Mouse (Mus musculus) naive thymus-derived CD4-positive, alpha-beta T cell, adult 2 months (primary cell): ENCODE data around the gene Pid1.

Source experiments
- DNase-seq: peaks from one replicate; pipeline ENCODE4 v3.0.0-alpha.2; 2011; ENCODE audit warnings: low read depth

The Pid1 gene

DNA sequence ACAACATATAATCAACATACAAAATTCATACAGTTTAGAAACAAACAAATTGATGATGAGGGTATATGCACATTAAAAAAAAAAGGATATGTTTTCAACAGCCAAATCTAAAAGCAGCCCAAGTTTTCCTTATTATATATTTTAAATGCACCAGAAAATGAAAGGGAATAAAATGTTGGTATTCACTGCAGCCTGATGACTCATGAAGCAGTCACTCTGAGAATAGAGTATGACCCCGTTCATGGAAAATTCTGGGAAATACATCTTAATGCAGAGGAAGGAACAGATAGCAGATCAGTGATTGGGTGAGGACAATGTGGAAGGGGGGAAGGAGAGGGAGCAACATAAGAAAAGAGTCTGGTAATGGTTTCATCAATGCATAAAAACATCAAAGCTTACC lies 186.3 kb downstream of the Pid1 start:
- no peak for DNase-seq

DNA sequence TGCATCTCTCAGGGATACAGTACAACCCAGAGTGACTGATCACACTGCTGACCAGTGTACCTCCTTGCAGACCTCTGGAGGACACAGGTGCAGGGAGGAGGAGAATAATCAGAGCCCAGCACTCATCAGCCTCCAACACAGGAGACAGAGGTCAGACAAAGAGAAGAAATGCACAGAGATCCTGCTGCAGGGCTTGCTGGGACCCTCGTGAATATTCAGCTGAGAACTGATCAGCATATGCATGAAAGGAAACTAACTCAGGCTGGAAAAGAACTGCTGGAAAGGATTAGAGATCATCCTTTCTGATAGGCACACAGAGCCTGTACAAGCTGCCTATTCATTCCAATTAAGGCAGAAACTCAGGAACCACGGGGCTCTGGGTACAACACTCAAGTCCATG lies 186.9 kb downstream of the Pid1 start:
- no peak for DNase-seq

DNA sequence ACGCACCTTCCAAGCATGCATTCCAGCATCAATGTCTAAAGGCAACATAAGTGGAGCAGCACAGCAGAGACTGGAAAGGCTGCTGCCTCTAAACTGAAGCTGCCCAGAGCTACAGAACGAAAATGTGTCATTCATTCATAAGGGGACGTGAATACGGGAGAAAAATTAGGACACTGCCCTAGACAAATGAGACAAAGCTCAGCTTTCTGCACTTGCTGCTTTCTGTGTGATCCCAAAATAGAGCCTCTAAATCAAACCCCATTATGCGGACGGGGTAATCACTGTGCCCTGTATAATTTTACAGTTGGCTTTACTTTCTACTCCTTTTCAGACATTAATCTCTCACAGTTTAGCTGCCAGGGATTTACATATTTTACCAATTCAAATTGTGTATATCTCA lies 191.0 kb downstream of the Pid1 start:
- no peak for DNase-seq

DNA sequence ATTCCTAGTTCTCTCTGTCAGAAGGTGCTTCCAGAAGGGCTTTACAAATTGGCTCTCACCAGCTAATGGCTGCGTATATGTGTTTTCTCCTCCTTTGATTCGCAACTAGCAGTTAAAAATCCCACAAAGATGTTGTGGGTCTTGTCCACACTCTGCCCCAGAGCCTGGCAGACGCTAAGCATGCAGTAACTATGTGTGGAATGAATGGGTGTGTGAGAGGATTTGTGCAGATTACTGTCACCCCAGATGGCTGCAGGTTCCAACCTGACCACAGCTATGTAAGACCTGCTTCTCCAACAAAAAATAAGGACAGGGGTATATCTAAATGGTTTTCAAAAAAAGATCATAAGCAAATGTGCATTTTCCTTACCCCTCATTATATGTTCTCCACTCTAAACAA lies 206.2 kb downstream of the Pid1 start:
- no peak for DNase-seq

DNA sequence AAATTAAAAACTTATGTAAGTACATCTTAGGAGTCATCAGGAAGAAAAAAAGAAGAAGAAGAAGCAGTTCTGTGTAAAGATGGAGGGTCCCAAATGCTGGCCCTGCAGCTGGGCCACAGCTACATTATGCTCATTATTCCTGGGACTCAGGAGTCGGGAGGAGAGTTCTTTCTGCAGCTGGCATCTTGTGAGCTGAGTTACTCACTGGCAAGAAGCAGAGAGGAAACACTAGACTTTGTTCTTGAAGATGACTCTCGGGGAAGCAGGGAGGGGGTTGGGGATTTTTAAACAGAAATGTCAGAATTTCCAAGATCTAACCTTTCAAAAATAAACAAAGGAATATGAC lies 208.4 kb downstream of the Pid1 start:
- DNase-seq = no peak

DNA sequence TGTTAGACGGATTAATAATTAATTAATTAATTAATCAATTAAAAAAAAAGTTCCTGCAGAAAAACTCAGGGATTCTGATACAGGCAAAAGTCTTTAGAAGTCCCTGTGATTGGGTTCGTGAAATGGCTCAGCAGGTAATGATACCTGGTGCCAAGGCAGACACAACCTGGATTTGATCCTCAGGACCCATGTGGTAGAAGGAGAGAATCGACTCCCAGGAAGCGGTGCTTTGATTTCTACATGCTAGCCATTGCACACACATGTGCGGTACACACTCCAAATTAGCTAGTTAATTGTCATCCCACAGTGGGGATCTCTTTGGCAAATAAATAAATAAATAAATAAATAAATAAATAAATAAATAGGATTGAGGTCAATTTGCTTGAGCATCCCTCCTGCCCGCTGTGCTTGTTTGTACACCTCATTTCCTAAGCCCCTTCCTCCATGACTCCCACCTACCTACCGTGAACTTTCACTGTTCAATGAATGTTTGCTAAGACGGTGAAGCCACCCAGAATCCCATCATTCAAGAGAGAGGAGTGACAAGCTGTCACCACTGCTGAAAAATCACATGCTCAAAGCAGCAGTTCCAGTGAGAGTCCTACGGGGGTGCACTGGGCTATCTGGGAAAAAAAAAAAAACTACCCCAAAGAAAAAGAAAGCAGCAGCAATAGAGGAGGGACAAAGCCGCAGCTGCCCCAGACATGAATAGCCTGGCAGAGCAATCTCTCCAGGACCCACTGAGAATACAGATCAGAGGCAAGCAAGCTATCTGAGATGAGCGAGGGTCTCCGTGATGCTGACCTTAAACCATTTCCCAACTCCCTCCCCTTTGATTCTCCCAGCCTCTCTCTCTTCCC lies 209.0 kb downstream of the Pid1 start:
- DNase-seq = no peak

DNA sequence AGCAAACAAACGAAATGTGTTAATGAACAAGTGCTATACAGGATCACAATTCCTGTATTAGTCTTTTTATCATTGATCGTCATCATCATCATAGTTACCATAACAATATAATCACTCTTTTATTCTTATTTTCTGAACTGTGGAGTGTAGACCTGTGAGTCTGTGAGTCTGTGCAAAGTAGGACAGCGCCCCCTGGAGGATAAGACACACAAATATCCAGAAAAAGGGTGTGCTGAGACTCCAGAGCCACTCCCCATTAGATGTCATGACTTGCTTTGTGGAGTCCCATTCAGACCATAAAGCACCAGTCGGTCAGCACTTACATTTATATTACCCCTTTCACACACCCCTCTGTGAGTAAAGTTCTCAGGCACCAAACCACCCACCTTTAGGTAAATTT lies 210.0 kb downstream of the Pid1 start:
- DNase-seq = peak; percentile 2

DNA sequence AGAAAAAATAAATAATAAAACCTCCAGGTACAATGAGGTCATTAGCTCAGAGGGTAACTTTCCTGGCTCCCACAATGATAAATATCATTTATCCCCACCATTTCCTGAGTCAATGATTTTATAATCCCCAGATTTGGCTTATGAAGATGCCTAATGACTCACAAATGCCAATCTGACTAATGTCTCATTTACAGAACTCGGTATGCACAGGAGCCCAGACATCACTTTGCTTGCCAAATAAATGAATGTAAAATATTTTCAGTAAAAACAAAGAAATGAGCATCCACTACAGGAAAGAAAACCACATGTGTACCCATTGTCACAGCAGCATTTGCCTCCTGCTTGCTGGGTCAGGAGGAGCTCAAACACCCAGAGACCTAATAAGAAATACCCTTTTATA lies 222.4 kb downstream of the Pid1 start:
- DNase-seq = no peak

DNA sequence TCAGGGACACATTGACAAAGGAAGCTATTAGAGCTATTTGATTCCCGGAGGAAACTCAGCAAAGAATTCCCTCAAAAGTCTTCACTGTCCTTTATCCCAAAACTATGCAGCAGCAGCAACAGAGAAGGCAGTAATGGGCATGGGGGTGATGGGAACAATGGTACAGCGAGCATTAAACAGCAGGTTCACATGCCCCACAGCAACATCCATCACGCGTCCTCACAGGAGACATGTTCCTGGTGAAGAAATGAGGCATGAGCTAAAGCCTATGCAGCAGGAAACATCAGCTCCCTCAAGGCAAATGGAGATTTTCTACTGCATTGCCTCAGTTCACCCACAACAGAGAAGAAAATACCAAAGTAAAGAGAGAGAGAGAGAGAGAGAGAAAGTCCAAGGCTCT lies 231.5 kb downstream of the Pid1 start:
- no peak for DNase-seq

DNA sequence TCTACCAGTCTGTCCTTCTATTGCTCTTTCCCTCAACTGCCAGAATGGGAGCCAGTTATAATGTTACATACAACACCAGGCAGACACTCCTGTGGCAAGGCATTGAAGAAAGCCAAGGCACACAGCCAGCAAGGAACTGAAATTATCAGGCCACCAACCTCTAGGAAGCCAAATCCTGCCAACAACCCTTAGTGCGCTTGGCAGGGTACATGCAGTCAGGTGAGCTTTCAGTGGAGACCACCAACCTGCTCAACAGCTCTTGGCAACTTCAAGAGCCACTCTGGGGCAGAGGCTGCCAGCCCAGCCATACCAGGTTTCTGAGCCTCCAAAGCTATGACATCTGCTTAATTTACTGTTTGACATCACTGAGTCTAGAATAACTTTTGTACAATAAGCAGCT lies 232.2 kb downstream of the Pid1 start:
- DNase-seq = no peak

DNA sequence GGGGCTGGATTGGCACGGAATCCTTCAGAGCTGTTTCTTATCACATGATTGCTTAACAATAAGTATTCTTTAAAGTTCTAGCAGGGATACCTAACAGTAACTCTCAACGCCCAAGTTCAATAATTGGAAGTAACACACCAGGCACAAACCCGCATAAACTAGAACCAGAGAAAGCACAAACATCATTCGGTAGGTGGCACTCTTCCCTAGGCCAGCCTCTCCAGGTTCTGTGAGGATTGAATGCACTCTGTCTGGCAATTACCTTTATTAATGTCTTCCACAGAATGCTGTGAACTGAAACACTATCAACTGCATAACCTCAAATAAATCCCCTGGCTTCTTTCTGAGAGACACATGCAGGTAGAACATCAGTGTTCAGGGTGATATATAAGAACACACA lies 235.5 kb downstream of the Pid1 start:
- peak; percentile 7 for DNase-seq

DNA sequence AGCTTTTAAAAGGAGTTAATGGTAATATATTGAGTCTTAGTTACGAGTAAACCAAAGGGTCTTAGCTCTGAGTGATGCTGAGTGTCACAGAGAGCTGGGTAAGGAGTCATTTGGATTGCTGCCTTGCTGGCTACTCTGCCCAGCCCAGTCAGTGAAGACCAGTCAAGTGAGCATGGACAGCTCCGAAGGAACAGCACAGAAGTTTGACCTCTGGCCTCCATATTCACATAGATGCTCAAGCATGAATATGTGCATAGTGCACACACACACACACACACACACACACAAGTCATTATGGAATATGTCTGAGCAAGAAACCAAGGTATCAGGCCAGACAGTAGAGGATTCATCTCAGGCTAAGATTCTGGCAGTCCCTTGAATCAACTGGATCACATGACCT lies 244.7 kb downstream of the Pid1 start:
- DNase-seq = no peak

DNA sequence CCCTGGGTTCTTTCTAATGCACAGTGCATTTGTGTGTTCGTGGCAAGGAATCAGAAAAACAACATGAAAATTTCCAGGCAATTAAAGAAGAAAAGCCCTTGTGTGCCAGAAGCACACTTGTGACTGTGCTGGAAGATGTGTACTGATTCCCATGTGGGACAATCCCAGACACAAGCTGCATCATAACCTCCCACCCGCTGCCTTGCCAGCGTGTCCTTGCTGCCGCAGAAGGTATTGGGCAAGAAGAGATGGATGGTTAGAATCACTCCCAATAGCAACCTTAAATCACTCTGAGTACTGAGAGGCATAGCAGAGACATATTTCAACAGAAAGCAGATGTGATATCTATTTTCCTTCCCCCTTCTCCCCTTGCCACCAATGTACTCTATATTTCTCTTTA lies 257.2 kb downstream of the Pid1 start:
- DNase-seq = no peak

DNA sequence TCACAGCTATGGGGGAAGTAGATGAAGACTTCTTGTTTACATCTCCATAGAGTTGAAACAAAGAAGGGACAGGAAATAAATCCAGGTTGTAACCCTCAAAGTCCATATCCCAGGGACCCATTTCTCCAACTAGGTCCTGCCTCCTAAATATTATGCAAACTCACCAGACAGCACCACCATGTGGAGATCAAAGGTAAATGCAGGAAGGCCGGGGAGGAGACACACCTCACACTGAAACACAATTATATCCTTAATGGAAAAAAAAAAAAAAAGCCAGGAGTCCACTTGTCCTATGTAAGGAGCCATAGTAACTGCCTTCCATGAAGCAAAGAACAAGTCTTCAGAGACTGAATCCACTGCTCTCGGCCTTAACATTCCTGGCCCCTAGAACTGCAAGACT lies 261.9 kb downstream of the Pid1 start:
- no peak for DNase-seq

DNA sequence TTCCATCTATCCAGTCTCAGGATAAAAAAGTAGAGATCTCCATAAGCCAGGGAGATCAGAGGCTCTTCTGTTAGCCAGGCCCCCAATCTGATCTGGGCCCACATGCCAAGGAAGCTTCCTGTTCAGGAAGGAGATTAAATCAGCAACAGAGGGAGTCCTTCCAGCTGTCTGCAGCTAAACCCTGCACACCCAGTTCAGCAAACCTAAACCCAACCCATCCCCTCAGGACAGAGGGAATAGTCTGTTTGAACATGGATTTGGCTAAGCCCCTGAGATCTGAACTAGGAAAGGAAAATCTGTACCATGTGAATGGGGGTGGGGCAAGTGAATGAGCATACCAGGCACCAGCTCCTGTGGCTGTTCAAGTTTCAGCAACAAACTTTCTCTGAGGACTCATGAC lies 266.6 kb downstream of the Pid1 start:
- DNase-seq = no peak

DNA sequence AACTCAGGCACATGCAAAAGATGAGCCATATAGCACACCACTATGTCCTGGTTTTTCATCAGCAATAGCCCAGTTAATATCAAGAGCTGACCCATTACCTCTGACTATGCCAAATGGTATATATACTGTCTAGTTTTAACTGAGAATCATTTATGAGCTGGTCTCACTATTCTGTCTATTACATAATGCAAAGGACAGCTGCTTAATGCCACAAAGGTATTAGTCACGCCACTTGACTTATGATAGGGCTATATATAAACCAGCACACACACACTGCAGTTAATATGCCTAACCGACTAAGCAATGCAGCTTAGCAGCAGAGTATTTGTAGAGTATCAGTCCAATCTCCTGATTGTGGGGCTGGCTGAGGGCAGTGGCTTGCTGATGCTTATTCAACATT lies 270.7 kb downstream of the Pid1 start:
- no peak for DNase-seq

DNA sequence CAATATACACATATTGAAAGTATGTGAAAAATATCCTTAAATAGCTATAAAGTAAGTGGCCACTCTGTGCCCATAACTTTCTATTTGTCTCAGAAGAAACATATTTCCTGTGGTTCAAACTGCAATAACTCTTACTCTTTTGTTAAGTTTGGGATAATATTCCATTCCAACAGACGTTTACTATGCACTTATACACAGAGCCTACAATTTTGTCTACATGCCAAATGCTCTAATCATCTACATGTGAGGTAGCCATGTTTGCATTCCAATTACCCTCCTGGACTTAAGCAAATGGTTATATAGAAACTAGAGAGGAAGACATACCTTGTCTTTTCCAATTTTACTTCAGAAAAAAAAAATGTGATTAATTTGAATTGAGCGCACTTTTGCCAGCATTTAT lies 274.3 kb downstream of the Pid1 start:
- no peak for DNase-seq

DNA sequence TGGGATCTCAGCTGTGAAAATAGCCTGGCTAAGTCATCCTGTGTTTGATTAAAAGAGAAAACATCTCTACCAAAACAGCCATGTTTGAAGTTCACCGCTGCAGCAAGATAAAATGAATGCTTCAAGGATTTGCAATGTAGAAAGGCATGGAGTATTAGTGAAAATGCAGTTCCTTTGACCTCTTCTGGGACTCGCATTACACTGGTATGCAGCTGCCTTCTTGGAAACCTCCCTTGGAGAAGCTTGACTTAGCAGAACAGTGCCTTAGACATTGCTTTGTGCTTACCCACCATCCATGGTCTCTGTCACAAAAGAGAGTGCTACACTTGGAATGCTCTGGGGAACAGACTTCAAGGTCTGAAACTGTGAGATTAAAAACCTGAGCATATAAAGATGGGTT lies 276.0 kb downstream of the Pid1 start:
- no peak for DNase-seq

DNA sequence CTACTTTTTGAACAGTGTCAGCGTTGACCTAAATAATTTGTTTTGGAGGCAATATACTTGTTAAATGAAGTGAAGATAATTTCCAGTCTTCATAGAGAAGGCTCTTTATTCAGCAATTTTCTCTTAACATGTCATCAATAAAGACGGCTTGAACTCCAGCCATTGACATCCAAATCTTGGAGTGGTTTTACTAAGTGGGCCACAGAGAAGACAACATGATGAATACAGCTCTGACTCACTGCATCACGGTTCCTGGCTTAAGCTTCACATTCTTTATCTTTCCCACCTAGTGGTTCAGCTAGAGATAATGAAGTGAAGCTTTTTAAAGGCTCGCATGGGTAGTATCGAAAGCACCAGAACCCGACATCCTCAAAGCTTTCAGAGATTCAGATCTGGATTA lies 276.7 kb downstream of the Pid1 start:
- no peak for DNase-seq

DNA sequence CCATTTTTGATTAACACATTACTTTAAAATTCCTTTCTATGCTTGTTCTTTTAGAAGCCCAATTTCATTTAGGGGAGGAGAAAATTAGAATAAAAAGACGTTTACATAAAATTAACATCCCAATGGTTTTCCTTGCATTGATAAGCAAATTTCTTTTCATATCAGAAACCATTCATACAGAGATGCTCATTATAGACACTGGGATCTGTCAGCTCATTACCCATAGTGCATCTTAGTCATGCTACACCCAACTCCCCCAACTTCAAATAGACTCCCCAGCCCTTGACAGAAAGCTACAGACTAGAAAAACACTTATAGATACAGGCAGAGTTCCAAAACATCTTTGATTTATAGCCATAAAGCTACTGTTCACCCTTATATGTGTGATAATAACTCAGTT lies 277.5 kb downstream of the Pid1 start:
- DNase-seq = no peak

DNA sequence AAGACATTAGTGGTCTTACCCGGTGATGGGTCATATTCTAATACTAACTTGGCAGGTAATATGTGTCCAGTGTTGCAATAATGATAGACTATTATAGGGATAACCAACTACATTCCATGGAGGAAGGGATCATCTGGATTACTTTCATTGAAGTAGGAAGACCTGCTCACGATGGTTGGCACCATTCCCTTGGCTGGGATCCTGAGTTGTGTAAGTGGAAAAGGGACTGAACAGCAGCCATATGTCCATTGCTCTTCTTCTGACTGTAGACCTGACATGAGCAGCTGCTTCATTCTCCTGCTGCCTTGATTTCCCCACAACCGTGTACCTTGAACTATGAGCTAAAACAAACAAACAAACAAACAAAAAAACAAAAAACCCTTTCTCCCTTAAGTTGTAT lies 278.6 kb downstream of the Pid1 start:
- no peak for DNase-seq

DNA sequence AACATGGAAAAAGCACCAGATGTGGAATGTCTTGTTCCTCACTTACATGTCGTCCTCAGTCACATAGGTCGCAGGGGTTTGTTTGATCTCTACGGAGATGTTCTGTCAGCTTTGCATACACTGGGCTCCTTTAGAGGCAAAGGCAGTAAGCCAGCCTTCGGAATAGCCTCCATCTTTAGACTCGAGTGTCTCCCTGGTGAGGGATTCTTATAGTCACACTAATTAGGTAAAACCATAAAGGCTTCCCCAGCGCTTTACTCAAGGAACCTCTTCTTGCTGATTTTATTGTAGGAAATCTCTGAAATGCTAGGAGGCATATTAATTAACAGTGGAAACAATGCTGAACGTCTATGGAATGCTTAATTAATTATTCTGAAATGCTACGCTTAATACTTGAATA lies 284.4 kb downstream of the Pid1 start:
- no peak for DNase-seq

DNA sequence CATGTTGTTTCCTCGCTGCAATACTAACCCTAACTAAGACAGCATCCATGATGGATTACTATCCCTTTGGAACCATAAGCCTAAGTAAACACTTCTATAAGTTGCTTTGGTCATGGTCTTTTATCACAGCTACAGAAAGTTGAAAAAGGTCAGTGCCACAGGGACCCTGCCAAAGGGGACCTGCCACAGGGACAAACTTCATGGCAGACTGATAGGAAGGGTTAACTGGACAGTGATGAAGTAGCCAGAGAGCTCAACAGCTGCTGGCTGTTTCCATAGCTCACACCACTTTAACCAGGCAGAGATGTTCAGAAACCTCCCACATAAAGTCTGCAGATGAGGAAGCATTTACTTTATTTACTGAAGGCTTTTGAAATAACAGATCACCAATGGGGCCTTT lies 287.0 kb downstream of the Pid1 start:
- DNase-seq = no peak

DNA sequence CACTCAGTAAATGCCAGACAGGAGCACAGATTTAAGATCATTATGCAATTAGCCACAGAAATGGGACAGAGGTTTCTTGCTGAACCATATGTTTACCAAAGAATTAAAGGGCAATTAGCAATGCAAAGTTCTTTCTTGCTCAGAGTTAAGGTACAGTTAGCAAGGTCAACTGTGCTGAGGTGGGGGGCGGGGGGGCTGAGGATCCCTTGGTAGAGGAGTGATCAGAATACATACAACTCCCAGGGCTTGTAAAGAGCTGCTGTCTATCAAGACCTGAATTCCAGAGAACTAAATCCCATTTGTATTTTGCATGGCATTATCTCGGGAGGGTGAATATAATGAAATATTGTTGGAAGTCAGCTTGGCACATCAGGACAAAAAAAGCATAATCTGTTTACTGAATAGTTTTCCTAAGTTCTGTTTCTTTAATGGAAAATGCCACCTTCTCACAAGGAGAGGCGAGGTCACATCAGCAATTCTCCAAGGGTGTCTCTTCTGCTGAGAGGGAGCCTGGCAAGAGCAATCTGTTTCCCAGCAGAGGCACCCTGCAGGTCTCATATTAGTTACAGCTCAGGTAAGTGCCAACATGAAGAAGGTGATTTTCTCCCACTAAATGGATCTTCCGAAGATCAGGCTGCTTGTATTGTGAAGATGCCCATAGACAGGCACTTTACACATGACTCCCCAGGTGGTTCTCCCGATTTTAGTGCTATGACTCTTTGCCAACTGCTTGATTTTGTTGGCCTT lies 306.9 kb downstream of the Pid1 start:
- DNase-seq = no peak
